Mouse (Mus musculus): ENCODE measurements at regions not wholly inside any gene's neighbourhood (a gene's known extent, or its start where the extent isn't known, plus 50 kb on each side); places are given as distances from the start of the nearest gene placed in this dataset.
A peak's percentile ranks its signal among the peaks of the same experiment; 100 is the strongest.

GRCm38 (mm10) chr15:59138393-59139107 lies 249.5 kb downstream of the Gm49356 start:
- DNase-seq: peak in 1 of 2 experiments; percentile 27

- DNase-seq: no peak
These were observed 252.5 kb downstream of the Gm49356 start for GRCm38 (mm10) chr15:59141621-59142020.

- no peak for DNase-seq
These were observed 253.4 kb downstream of the Gm49356 start for GRCm38 (mm10) chr15:59142481-59142880.

- DNase-seq: no peak
These were observed 254.8 kb downstream of the Gm49356 start for GRCm38 (mm10) chr15:59143891-59144290.

- peak in 1 of 2 experiments; percentile 29 for DNase-seq
These were observed 256.6 kb downstream of the Gm49356 start for GRCm38 (mm10) chr15:59145679-59146078.

GRCm38 (mm10) chr15:59146111-59146510 lies 257.0 kb downstream of the Gm49356 start:
- DNase-seq: no peak

GRCm38 (mm10) chr15:59146586-59147085 lies 257.5 kb downstream of the Gm49356 start:
- no peak for DNase-seq

GRCm38 (mm10) chr15:59148531-59148930 lies 259.4 kb downstream of the Gm49356 start:
- no peak for DNase-seq

GRCm38 (mm10) chr15:59151506-59151905 lies 262.4 kb downstream of the Gm49356 start:
- DNase-seq: no peak

- no peak for DNase-seq
These were observed 263.8 kb downstream of the Gm49356 start for GRCm38 (mm10) chr15:59152786-59153388.

GRCm38 (mm10) chr15:59153416-59154250 lies 264.5 kb downstream of the Gm49356 start:
- no peak for DNase-seq

- DNase-seq: no peak
These were observed 265.6 kb downstream of the Gm49356 start for GRCm38 (mm10) chr15:59154407-59155288.

- DNase-seq: no peak
These were observed 266.2 kb downstream of the Gm49356 start for GRCm38 (mm10) chr15:59155289-59155623.

GRCm38 (mm10) chr15:59156328-59156727 lies 267.2 kb downstream of the Gm49356 start:
- DNase-seq: no peak

GRCm38 (mm10) chr15:59158760-59159159 lies 269.7 kb downstream of the Gm49356 start:
- DNase-seq: no peak

GRCm38 (mm10) chr15:59160931-59161920 lies 272.1 kb downstream of the Gm49356 start:
- no peak for DNase-seq

GRCm38 (mm10) chr15:59167937-59168659 lies 279.0 kb downstream of the Gm49356 start:
- peak in 1 of 2 experiments; percentile 17 for DNase-seq

GRCm38 (mm10) chr15:59168660-59169170 lies 279.6 kb downstream of the Gm49356 start:
- no peak for DNase-seq

GRCm38 (mm10) chr15:59169237-59169797 lies 280.2 kb downstream of the Gm49356 start:
- DNase-seq: no peak

GRCm38 (mm10) chr15:59169831-59170230 lies 280.7 kb downstream of the Gm49356 start:
- DNase-seq: no peak
